Comparison of ENCODE assay signal across 8 mouse cellular contexts in the genomic region with DNA sequence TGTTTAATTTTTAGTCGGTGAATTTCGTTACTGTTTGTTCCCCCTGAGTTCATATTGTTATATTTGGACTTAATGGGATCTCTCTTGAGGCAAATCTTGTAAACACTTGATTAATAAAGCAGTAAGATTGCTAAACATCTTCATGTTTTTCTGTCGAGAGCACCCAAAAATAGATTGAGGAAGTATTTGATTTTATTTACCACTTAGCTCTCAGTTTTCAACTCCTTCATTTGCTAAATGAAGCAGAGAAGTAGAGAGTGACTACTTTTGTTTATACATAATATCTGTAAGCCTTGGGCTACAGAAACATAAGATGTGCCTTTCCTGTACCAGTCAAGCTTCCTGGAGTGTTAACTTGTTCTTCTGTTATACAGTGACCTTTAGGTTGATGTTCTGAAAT. TPM values are rescaled to one million over a fixed set of nuclear protein-coding genes. Genes with fewer than 3 reads are reported as not detected.
DNase-seq lines count a peak whose midpoint lies in the region; ATAC-seq and TF ChIP-seq lines count a peak whose summit lies in the region.

No protein-coding gene starts in this region.

- TF ChIP-seq POLR2A in bone marrow macrophage, adult 2 months (IDR thresholded peaks at IDR 0.05; ENCODE audit: borderline replicate concordance, low read depth, low read length): no peak

- no peak for TF ChIP-seq EP300 in heart, postnatal 0 days (IDR thresholded peaks at IDR 0.05; ENCODE audit: low read depth)

- peak overlapping the region; percentile 99 for H3K27ac ChIP-seq in heart, postnatal 0 days (ENCODE audit: low read depth)
- peak overlapping the region; percentile 85 for H3K27ac ChIP-seq in bone marrow macrophage, adult 2 months (ENCODE audit: insufficient read depth, low read depth, low read length)
- H3K27ac ChIP-seq in hindbrain, embryonic 15.5 days (replicated peaks): no peak overlapping the region
- no peak overlapping the region for H3K27ac ChIP-seq in midbrain, embryonic 15.5 days

- no peaks in the 10 kb centered on the region for H3K9me3 ChIP-seq in heart, postnatal 0 days (replicated peaks; ENCODE audit: control insufficient read depth, low read length)
- no peaks in the 10 kb centered on the region for H3K9me3 ChIP-seq in hindbrain, embryonic 15.5 days
- no peaks in the 10 kb centered on the region for H3K9me3 ChIP-seq in midbrain, embryonic 15.5 days

- no peaks in the 10 kb centered on the region for H3K27me3 ChIP-seq in heart, postnatal 0 days (ENCODE audit: control insufficient read depth, insufficient read depth, low read length)
- H3K27me3 ChIP-seq in hindbrain, embryonic 15.5 days: no peaks in the 10 kb centered on the region
- H3K27me3 ChIP-seq in midbrain, embryonic 15.5 days (replicated peaks): no peaks in the 10 kb centered on the region

- no peak for DNase-seq in heart, postnatal 0 days (ENCODE audit: low spot score)
- DNase-seq in heart, postnatal 4 days: no peak
- DNase-seq in adrenal gland, postnatal 10 days: no peak
- no peak for DNase-seq in frontal cortex, postnatal 10 days (ENCODE audit: low spot score in 2 of 2)
- DNase-seq in kidney, adult 8-10 months: no peak

- peak overlapping the region; percentile 97 for H3K9ac ChIP-seq in heart, postnatal 0 days (replicated peaks; ENCODE audit: low read depth, low read length)
- no peak overlapping the region for H3K9ac ChIP-seq in hindbrain, embryonic 15.5 days
- no peak overlapping the region for H3K9ac ChIP-seq in midbrain, embryonic 15.5 days

- H3K4me3 ChIP-seq in heart, postnatal 0 days (ENCODE audit: low read depth, low read length): peak overlapping the region; percentile 94
- H3K4me3 ChIP-seq in bone marrow macrophage, adult 2 months (ENCODE audit: insufficient read depth, low read length): peak overlapping the region; percentile 89
- peak overlapping the region; percentile 92 for H3K4me3 ChIP-seq in hindbrain, embryonic 15.5 days
- peak overlapping the region; percentile 80 for H3K4me3 ChIP-seq in midbrain, embryonic 15.5 days

- no peak for TF ChIP-seq CTCF in heart, postnatal 0 days (IDR thresholded peaks at IDR 0.05; ENCODE audit: low read depth)
- no peak for TF ChIP-seq CTCF in bone marrow macrophage, adult 2 months (IDR thresholded peaks at IDR 0.05; ENCODE audit: low read depth, low read length)

- peaks cover 5% of the 10 kb centered on the region; the same call in 1 of the 2 replicates for H3K36me3 ChIP-seq in heart, postnatal 0 days (replicated peaks; ENCODE audit: control insufficient read depth, insufficient read depth, low read length)
- H3K36me3 ChIP-seq in hindbrain, embryonic 15.5 days: peaks cover 5% of the 10 kb centered on the region; the same call in 1 of the 2 replicates
- H3K36me3 ChIP-seq in midbrain, embryonic 15.5 days (replicated peaks): no peaks in the 10 kb centered on the region

- WGBS in heart, postnatal 0 days: 21% methylated on average over 3 of the region's 3 CpGs
- 38% methylated on average over 3 of the region's 3 CpGs for WGBS in hindbrain, embryonic 15.5 days
- WGBS in midbrain, embryonic 15.5 days: 44% methylated on average over 3 of the region's 3 CpGs

- H3K4me1 ChIP-seq in heart, postnatal 0 days (ENCODE audit: control insufficient read depth, insufficient read depth): peaks cover 18% of the 10 kb centered on the region
- peaks cover 10% of the 10 kb centered on the region for H3K4me1 ChIP-seq in bone marrow macrophage, adult 2 months (ENCODE audit: control insufficient read depth, insufficient read depth, low read length)
- peaks cover 36% of the 10 kb centered on the region for H3K4me1 ChIP-seq in hindbrain, embryonic 15.5 days (replicated peaks)
- peaks cover 31% of the 10 kb centered on the region for H3K4me1 ChIP-seq in midbrain, embryonic 15.5 days

- no peak for ATAC-seq in heart, postnatal 0 days (ENCODE audit: insufficient read depth, low read depth)
- ATAC-seq in hindbrain, embryonic 15.5 days (ENCODE audit: low FRiP score, low read depth): no peak
- ATAC-seq in midbrain, embryonic 15.5 days (replicated peaks): no peak

- peak overlapping the region; percentile 81 for H3K4me2 ChIP-seq in heart, postnatal 0 days (ENCODE audit: low read depth, low read length)
- H3K4me2 ChIP-seq in hindbrain, embryonic 15.5 days: peak overlapping the region; percentile 92
- H3K4me2 ChIP-seq in midbrain, embryonic 15.5 days: peak overlapping the region; percentile 84

RNA-seq across cellular contexts. Expression of gene Wdr78, which starts 6.0 kb away (rescaled TPM):
- total RNA-seq in heart, postnatal 0 days (2014; rRNA removed; ENCODE audit: low replicate concordance): 0.11 and 0.81 TPM in 2 replicates
- polyA plus RNA-seq in heart, postnatal 0 days (2015; fragmentation: Nextera tagmentation; extraction: Ambion mirVana): 0.18 and 0.40 TPM in 2 replicates
- 1 to 10 TPM; 1.1 to 1.5 TPM for total RNA-seq in heart, postnatal 4 days (2021)
- polyA plus RNA-seq in bone marrow macrophage, adult 2 months (2012; ENCODE audit: insufficient read depth, insufficient read length, missing spikeins): 0.87 and 1.6 TPM in 2 replicates
- 5.2 and 6.6 TPM in 2 replicates for polyA plus RNA-seq in hindbrain, embryonic 15.5 days (2015; fragmentation: Nextera tagmentation; extraction: Ambion mirVana)
- polyA plus RNA-seq in midbrain, embryonic 15.5 days (2015; fragmentation: Nextera tagmentation; extraction: Ambion mirVana): 5.4 and 5.6 TPM in 2 replicates
- 1 to 10 TPM; 2.7 to 4.1 TPM for total RNA-seq in adrenal gland, postnatal 10 days (2021)

RNA-seq across cellular contexts. Expression of gene Mier1, which starts 6.2 kb away (rescaled TPM):
- 16.3 and 43.4 TPM in 2 replicates for total RNA-seq in heart, postnatal 0 days (2014; rRNA removed; ENCODE audit: low replicate concordance)
- polyA plus RNA-seq in heart, postnatal 0 days (2015; fragmentation: Nextera tagmentation; extraction: Ambion mirVana): 27.6 and 29.1 TPM in 2 replicates
- total RNA-seq in heart, postnatal 4 days (2021): 10 to 100 TPM; 42.9 to 46.6 TPM
- polyA plus RNA-seq in bone marrow macrophage, adult 2 months (2012; ENCODE audit: insufficient read depth, insufficient read length, missing spikeins): 67.4 and 67.5 TPM in 2 replicates
- 26.0 and 30.1 TPM in 2 replicates for polyA plus RNA-seq in hindbrain, embryonic 15.5 days (2015; fragmentation: Nextera tagmentation; extraction: Ambion mirVana)
- 27.7 and 29.9 TPM in 2 replicates for polyA plus RNA-seq in midbrain, embryonic 15.5 days (2015; fragmentation: Nextera tagmentation; extraction: Ambion mirVana)
- total RNA-seq in adrenal gland, postnatal 10 days (2021): 10 to 100 TPM; 50.9 to 67.2 TPM

Comparison
In these comparisons a context has a peak if more than half of its experiments do, and no peak if none do; other contexts are left out.
1. H3K27ac ChIP-seq: peak in heart, postnatal 0 days (single experiment) and bone marrow macrophage, adult 2 months (single experiment); none in hindbrain, embryonic 15.5 days (single experiment) and midbrain, embryonic 15.5 days (single experiment).
2. Peak in every context shown above with its lines, with median percentiles within 50 percentile points of each other: H3K4me2 ChIP-seq and H3K4me3 ChIP-seq.